Mouse (Mus musculus) spleen, adult 2 months (tissue): ENCODE results near the gene Bves. TPM values are rescaled to one million over a fixed set of nuclear protein-coding genes. Genes with fewer than 3 reads are reported as not detected.

Experiments
- DNase-seq, 2 experiments: peaks; one replicate each; pipeline versions ENCODE4 v3.0.0 to v3.0.0-alpha.2; 2012 to 2021; ENCODE audit warnings: low spot score in 2 of 2, low read depth in 1 of 2
- H3K27ac ChIP-seq: fragments of 200-500 bp; 2 replicates; pipeline ENCODE4 v1.5.1; 2012; ENCODE audit warnings: low read length, inconsistent platforms; ENCODE audit not compliant: insufficient read depth
- H3K27me3 ChIP-seq: fragments of 200-500 bp; 2 replicates; pipeline ENCODE4 v1.6.1; 2012; ENCODE audit warnings: mild to moderate bottlenecking, moderate library complexity, low read length, inconsistent platforms; ENCODE audit not compliant: control insufficient read depth, insufficient read depth
- H3K36me3 ChIP-seq: fragments of 200-500 bp; 2 replicates; pipeline ENCODE4 v1.6.1; 2012; ENCODE audit warnings: mild to moderate bottlenecking, low read length, inconsistent platforms; ENCODE audit not compliant: control insufficient read depth, insufficient read depth
- H3K4me1 ChIP-seq: fragments of 200-500 bp; 2 replicates; pipeline ENCODE4 v1.6.1; 2011; ENCODE audit warnings: inconsistent platforms; ENCODE audit not compliant: control insufficient read depth, insufficient read depth, insufficient read length
- H3K4me3 ChIP-seq: fragments of 200-500 bp; 2 replicates; pipeline ENCODE4 v1.5.1; 2011; ENCODE audit warnings: mild to moderate bottlenecking, inconsistent platforms; ENCODE audit not compliant: insufficient read depth, insufficient read length; ENCODE audit errors: extremely low read depth
- CTCF ChIP-seq: fragments of 200-500 bp; IDR thresholded peaks from 2 replicates; pipeline ENCODE4 v1.5.1; 2011; ENCODE audit warnings: mild to moderate bottlenecking, inconsistent platforms; ENCODE audit not compliant: insufficient read depth, insufficient read length, insufficient replicate concordance; ENCODE audit errors: extremely low read depth
- POLR2A ChIP-seq: fragments of 200-500 bp; IDR thresholded peaks from 2 replicates; pipeline ENCODE4 v1.6.1; 2011; ENCODE audit warnings: low read depth, low read length, inconsistent platforms
- WGBS: fragments of 180-500 bp; shearing (Covaris S2); methylation state at CpG from one replicate; pipeline ENCODE4 v1.1.7; 2018; 5-methylcytosine and 5-hydroxymethylcytosine counted together
- polyA plus RNA-seq: library from polyadenylated mRNA; depleted of rRNA; stranded (reverse); fragments of >200 nt; gene quantifications from 2 replicates; pipeline ENCODE4 v1.2.3, GENCODE M21; 2012

Gene Bves
- polyA plus RNA-seq, 1 experiment, result 0.53 TPM

GRCm38 (mm10) chr10:45298503-45298902, 37.1 kb upstream of the Bves start:
- TF ChIP-seq POLR2A (no peak), CTCF (no peak)
- no peak for DNase-seq
- Histone ChIP-seq H3K27me3 (no peaks in the 10 kb centered on the region), H3K36me3 (no peaks in the 10 kb centered on the region), H3K4me1 (no peaks in the 10 kb centered on the region), H3K27ac (no peak overlapping the region), H3K4me3 (no peak overlapping the region)
- 85% methylated on average over 6 of the region's 6 CpGs for WGBS

GRCm38 (mm10) chr10:45299509-45299908, 36.1 kb upstream of the Bves start:
- WGBS, result 88% methylated on average over 4 of the region's 4 CpGs
- TF ChIP-seq POLR2A (no peak), CTCF (no peak)
- H3K27ac ChIP-seq, result no peak overlapping the region

GRCm38 (mm10) chr10:45303315-45304036, 32.1 kb upstream of the Bves start:
- WGBS, result 68% methylated on average over 14 of the region's 14 CpGs
- Histone ChIP-seq H3K27ac (no peak overlapping the region), H3K36me3 (no peaks in the 10 kb centered on the region), H3K4me1 (no peaks in the 10 kb centered on the region), H3K27me3 (no peaks in the 10 kb centered on the region), H3K4me3 (no peak overlapping the region)
- DNase-seq, result no peak
- no peak for TF ChIP-seq CTCF
- TF ChIP-seq POLR2A, result no peak

More at GRCm38 (mm10) chr10:45299509-45299908, 36.1 kb upstream of the Bves start:
- no peak overlapping the region for H3K4me3 ChIP-seq
- DNase-seq, result no peak
- H3K36me3 ChIP-seq, result no peaks in the 10 kb centered on the region
- H3K27me3 ChIP-seq, result no peaks in the 10 kb centered on the region
- no peaks in the 10 kb centered on the region for H3K4me1 ChIP-seq

- no peak for DNase-seq
- no peaks in the 10 kb centered on the region for H3K27me3 ChIP-seq
- no peak overlapping the region for H3K27ac ChIP-seq
- WGBS, result 87% methylated on average over 5 of the region's 5 CpGs
- no peak overlapping the region for H3K4me3 ChIP-seq
- TF ChIP-seq CTCF (no peak), POLR2A (no peak)
- no peaks in the 10 kb centered on the region for H3K36me3 ChIP-seq
- no peaks in the 10 kb centered on the region for H3K4me1 ChIP-seq
Observed at GRCm38 (mm10) chr10:45305173-45305572, 30.4 kb upstream of the Bves start.

DNA sequence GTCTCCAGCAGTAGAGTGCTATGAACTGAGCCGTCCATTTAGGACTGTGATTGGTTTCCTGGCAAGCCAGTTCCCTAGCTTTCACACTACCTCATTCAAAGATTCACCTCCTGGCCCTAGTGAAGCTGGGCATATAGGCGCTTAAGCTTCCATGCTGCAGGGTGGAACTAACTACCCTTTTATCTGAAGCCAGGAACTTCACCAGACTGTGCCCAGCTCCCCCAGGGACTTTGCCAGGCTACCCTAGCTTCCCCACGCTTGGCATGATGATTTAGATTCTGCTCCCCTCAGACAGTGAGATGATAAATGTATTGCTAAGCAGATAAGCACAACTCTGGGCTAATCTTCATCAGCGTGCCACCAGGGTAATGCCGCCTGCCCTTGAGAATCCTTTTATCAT, 24.4 kb upstream of the Bves start:
- H3K4me3 ChIP-seq, result no peak overlapping the region
- H3K27ac ChIP-seq, result no peak overlapping the region
- no peak for DNase-seq
- H3K4me1 ChIP-seq, result no peaks in the 10 kb centered on the region
- no peaks in the 10 kb centered on the region for H3K36me3 ChIP-seq
- 87% methylated on average over 5 of the region's 5 CpGs for WGBS
- no peaks in the 10 kb centered on the region for H3K27me3 ChIP-seq
- TF ChIP-seq CTCF (no peak), POLR2A (no peak)

GRCm38 (mm10) chr10:45311624-45312023, 23.9 kb upstream of the Bves start:
- WGBS, result 77% methylated on average over 7 of the region's 7 CpGs
- H3K27me3 ChIP-seq, result no peaks in the 10 kb centered on the region
- no peak overlapping the region for H3K4me3 ChIP-seq
- no peaks in the 10 kb centered on the region for H3K36me3 ChIP-seq
- no peak for DNase-seq
- H3K27ac ChIP-seq, result no peak overlapping the region
- no peaks in the 10 kb centered on the region for H3K4me1 ChIP-seq
- TF ChIP-seq POLR2A, result no peak
- TF ChIP-seq CTCF, result no peak

DNA sequence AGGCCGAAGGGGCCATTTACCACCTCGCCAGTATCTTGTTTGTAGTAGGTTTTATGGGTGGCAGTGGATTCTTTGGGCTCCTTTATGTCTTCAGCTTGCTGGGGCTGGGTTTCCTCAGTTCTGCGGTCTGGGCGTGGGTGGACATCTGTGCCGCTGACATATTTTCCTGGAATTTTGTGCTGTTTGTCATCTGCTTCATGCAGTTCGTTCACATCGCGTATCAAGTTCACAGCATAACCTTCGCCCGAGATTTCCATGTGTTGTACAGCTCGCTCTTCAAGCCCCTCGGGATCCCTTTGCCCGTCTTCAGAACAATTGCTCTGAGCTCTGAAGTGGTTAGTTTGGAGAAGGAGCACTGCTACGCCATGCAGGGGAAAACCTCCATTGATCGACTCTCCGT, 20.7 kb upstream of the Bves start:
- Histone ChIP-seq H3K4me1 (no peaks in the 10 kb centered on the region), H3K27ac (no peak overlapping the region), H3K27me3 (no peaks in the 10 kb centered on the region), H3K36me3 (no peaks in the 10 kb centered on the region), H3K4me3 (no peak overlapping the region)
- TF ChIP-seq POLR2A (no peak), CTCF (no peak)
- 92% methylated on average over 16 of the region's 16 CpGs for WGBS
- DNase-seq, result no peak
